Mouse (Mus musculus): Measurements from ENCODE around the gene Rsrc1. TPM values are rescaled to one million over a fixed set of nuclear protein-coding genes. Genes with fewer than 3 reads are reported as not detected.

Rsrc1 gene
- polyA plus RNA-seq, 1 experiment = 24.0 TPM

DNA sequence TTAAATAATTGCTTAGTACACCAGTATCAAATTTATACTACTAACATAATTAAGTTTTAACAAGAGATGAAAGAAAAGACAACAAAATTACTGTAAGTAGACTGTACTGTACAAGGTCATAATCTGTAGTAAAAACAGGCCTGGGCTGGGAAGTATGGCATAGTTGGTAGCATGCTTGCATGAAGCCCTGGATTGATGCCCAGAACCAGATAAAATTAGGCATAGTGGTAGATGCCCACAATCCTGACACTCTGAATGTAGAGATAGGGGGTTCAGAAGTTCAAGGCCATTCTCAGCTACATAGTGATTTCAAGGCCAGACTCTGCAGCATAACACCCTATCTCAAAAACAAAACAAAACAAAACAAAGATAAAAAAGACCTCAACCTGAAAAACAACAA is 397.0 kb downstream of the Rsrc1 start:
- TF ChIP-seq CTCF (IDR thresholded peaks at IDR 0.05; ENCODE audit: borderline replicate concordance, extremely low read depth, insufficient read depth, insufficient read length) (no peak), POLR2A (IDR thresholded peaks at IDR 0.05; ENCODE audit: borderline replicate concordance, extremely low read depth, insufficient read depth, insufficient read length, poor library complexity, severe bottlenecking) (no peak)
- no peak for DNase-seq (ENCODE audit: low read depth)

Other genes with a start within 250 kb of the Rsrc1 start
- 36.1 and 57.3 TPM in 2 replicates for gene Shox2, start 381 bp downstream of the Rsrc1 start, polyA plus RNA-seq (2012; rRNA removed)

Measured in brain, embryonic 14.5 days (tissue).